Mouse (Mus musculus) hindbrain, embryonic 10.5 days (tissue): ENCODE data around the gene Fxyd2. TPM values are rescaled to one million over a fixed set of nuclear protein-coding genes. Genes with fewer than 3 reads are reported as not detected.

Experiments used
- DNase-seq: peaks from one replicate; pipeline ENCODE4 v3.0.0-alpha.2; 2017; ENCODE audit warnings: low spot score
- H3K27ac ChIP-seq: fragments of 300-500 bp; sonication (generic); 2 replicates; pipeline ENCODE4 v1.5.1; 2016; ENCODE audit warnings: mild to moderate bottlenecking, moderate library complexity
- H3K27me3 ChIP-seq: fragments of 300-500 bp; sonication (generic); 2 replicates; pipeline ENCODE4 v1.6.1; 2016; ENCODE audit warnings: mild to moderate bottlenecking; ENCODE audit not compliant: poor library complexity, insufficient read depth, severe bottlenecking
- H3K36me3 ChIP-seq: fragments of 300-500 bp; sonication (generic); 2 replicates; pipeline ENCODE4 v1.6.1; 2016; ENCODE audit warnings: mild to moderate bottlenecking, moderate library complexity
- H3K4me1 ChIP-seq: fragments of 300-500 bp; sonication (generic); replicated peaks from 2 replicates; pipeline ENCODE4 v1.6.1; 2016; ENCODE audit warnings: mild to moderate bottlenecking
- H3K4me3 ChIP-seq: fragments of 300-500 bp; sonication (generic); 2 replicates; pipeline ENCODE4 v1.5.1; 2016; ENCODE audit warnings: mild to moderate bottlenecking, moderate library complexity
- H3K9me3 ChIP-seq: fragments of 300-500 bp; sonication (generic); 2 replicates; pipeline ENCODE4 v1.6.1; 2016; ENCODE audit warnings: mild to moderate bottlenecking, moderate library complexity
- WGBS: fragments of 180-500 bp; shearing (Covaris S2); methylation state at CpG from one replicate; pipeline ENCODE4 v1.1.7; 2016; 5-methylcytosine and 5-hydroxymethylcytosine counted together
- polyA plus RNA-seq: library from polyadenylated mRNA; unstranded; fragments of >200 nt; fragmentation: Nextera tagmentation; extraction: Ambion mirVana; gene quantifications from 2 replicates; pipeline ENCODE4 v1.2.1, GENCODE M21; 2016

The Fxyd2 gene
- polyA plus RNA-seq, 1 experiment from 2014 or later = 1.1 TPM

- Histone ChIP-seq H3K27ac (no peak overlapping the region), H3K4me1 (peaks cover 10% of the 10 kb centered on the region), H3K4me3 (no peak overlapping the region), H3K27me3 (peaks cover 20% of the 10 kb centered on the region; the same call in 1 of the 2 replicates), H3K9me3 (no peaks in the 10 kb centered on the region), H3K36me3 (no peaks in the 10 kb centered on the region)
- WGBS = 75% methylated on average over 4 of the region's 4 CpGs
- DNase-seq = no peak
These were observed 39.6 kb downstream of the Fxyd2 start for GRCm38 (mm10) chr9:45439025-45439424.

- DNase-seq = no peak
- Histone ChIP-seq H3K36me3 (no peaks in the 10 kb centered on the region), H3K9me3 (no peaks in the 10 kb centered on the region), H3K4me1 (peaks cover 10% of the 10 kb centered on the region), H3K27ac (no peak overlapping the region), H3K27me3 (peaks cover 10% of the 10 kb centered on the region; the same call in 1 of the 2 replicates), H3K4me3 (no peak overlapping the region)
- WGBS = 85% methylated on average over 16 of the region's 16 CpGs
These were observed 40.8 kb downstream of the Fxyd2 start for GRCm38 (mm10) chr9:45440083-45440784.

GRCm38 (mm10) chr9:45444251-45444798, 44.9 kb downstream of the Fxyd2 start:
- Histone ChIP-seq H3K27ac (no peak overlapping the region), H3K36me3 (no peaks in the 10 kb centered on the region), H3K4me1 (peaks cover 9% of the 10 kb centered on the region), H3K4me3 (no peak overlapping the region), H3K9me3 (no peaks in the 10 kb centered on the region), H3K27me3 (peaks cover 24% of the 10 kb centered on the region)
- 81% methylated on average over 5 of the region's 5 CpGs for WGBS
- DNase-seq = no peak

- no peak for DNase-seq
- WGBS = 85% methylated on average over 4 of the region's 4 CpGs
- H3K27me3 ChIP-seq = peaks cover 24% of the 10 kb centered on the region
- peaks cover 5% of the 10 kb centered on the region; the same call in 1 of the 2 replicates for H3K4me1 ChIP-seq
- H3K27ac ChIP-seq = no peak overlapping the region
- H3K4me3 ChIP-seq = no peak overlapping the region
- no peaks in the 10 kb centered on the region for H3K36me3 ChIP-seq
- no peaks in the 10 kb centered on the region for H3K9me3 ChIP-seq
These were observed 50.2 kb downstream of the Fxyd2 start for GRCm38 (mm10) chr9:45449658-45450057.

GRCm38 (mm10) chr9:45451346-45451745, 51.9 kb downstream of the Fxyd2 start:
- 89% methylated on average over 4 of the region's 4 CpGs for WGBS
- Histone ChIP-seq H3K27me3 (peaks cover 22% of the 10 kb centered on the region), H3K4me3 (no peak overlapping the region), H3K27ac (no peak overlapping the region), H3K36me3 (no peaks in the 10 kb centered on the region), H3K4me1 (peaks cover 5% of the 10 kb centered on the region; the same call in 1 of the 2 replicates), H3K9me3 (no peaks in the 10 kb centered on the region)
- DNase-seq = no peak

- Histone ChIP-seq H3K9me3 (no peaks in the 10 kb centered on the region), H3K27me3 (no peaks in the 10 kb centered on the region)
- 88% methylated on average over 10 of the region's 10 CpGs for WGBS
These were observed 54.6 kb downstream of the Fxyd2 start for GRCm38 (mm10) chr9:45454032-45454431.

GRCm38 (mm10) chr9:45454889-45455610, 55.6 kb downstream of the Fxyd2 start:
- no peak for DNase-seq

More at GRCm38 (mm10) chr9:45454032-45454431, 54.6 kb downstream of the Fxyd2 start:
- no peak overlapping the region for H3K27ac ChIP-seq
- H3K4me1 ChIP-seq = peaks cover 8% of the 10 kb centered on the region; the same call in 1 of the 2 replicates
- H3K36me3 ChIP-seq = no peaks in the 10 kb centered on the region
- DNase-seq = no peak
- H3K4me3 ChIP-seq = no peak overlapping the region

GRCm38 (mm10) chr9:45457200-45457599, 57.7 kb downstream of the Fxyd2 start:
- Histone ChIP-seq H3K36me3 (no peaks in the 10 kb centered on the region), H3K27ac (no peak overlapping the region), H3K9me3 (no peaks in the 10 kb centered on the region), H3K4me1 (peaks cover 8% of the 10 kb centered on the region; the same call in 1 of the 2 replicates), H3K27me3 (no peaks in the 10 kb centered on the region), H3K4me3 (no peak overlapping the region)
- WGBS = 44% methylated on average over 7 of the region's 7 CpGs
- DNase-seq = no peak

More at GRCm38 (mm10) chr9:45454889-45455610, 55.6 kb downstream of the Fxyd2 start:
- no peak overlapping the region for H3K27ac ChIP-seq
- no peaks in the 10 kb centered on the region for H3K27me3 ChIP-seq
- H3K9me3 ChIP-seq = no peaks in the 10 kb centered on the region
- H3K4me1 ChIP-seq = peaks cover 8% of the 10 kb centered on the region; the same call in 1 of the 2 replicates
- H3K4me3 ChIP-seq = no peak overlapping the region
- WGBS = 73% methylated on average over 8 of the region's 8 CpGs
- no peaks in the 10 kb centered on the region for H3K36me3 ChIP-seq

GRCm38 (mm10) chr9:45458363-45458762, 58.9 kb downstream of the Fxyd2 start:
- 63% methylated on average over 14 of the region's 14 CpGs for WGBS
- H3K27me3 ChIP-seq = no peaks in the 10 kb centered on the region
- peaks cover 8% of the 10 kb centered on the region; the same call in 1 of the 2 replicates for H3K4me1 ChIP-seq
- DNase-seq = no peak
- H3K9me3 ChIP-seq = no peaks in the 10 kb centered on the region
- H3K36me3 ChIP-seq = no peaks in the 10 kb centered on the region
- H3K27ac ChIP-seq = no peak overlapping the region
- H3K4me3 ChIP-seq = no peak overlapping the region

Other genes starting within 250 kb of the Fxyd2 start
- not detected in 2 replicates for gene BC049352, start 217.7 kb upstream of the Fxyd2 start, polyA plus RNA-seq
- 0.22 TPM in 1 of 2 replicates, not detected in the other for gene Tmprss4, start 195.6 kb upstream of the Fxyd2 start, polyA plus RNA-seq
- 0.65 and 0.71 TPM in 2 replicates for gene Il10ra, start 130.5 kb upstream of the Fxyd2 start, polyA plus RNA-seq
- gene Tmprss13, start 80.6 kb upstream of the Fxyd2 start, polyA plus RNA-seq = 0.11 and 0.12 TPM in 2 replicates
- gene Fxyd6, start 29.5 kb upstream of the Fxyd2 start, polyA plus RNA-seq = 155 and 167 TPM in 2 replicates
- 0.78 and 0.92 TPM in 2 replicates for gene Dscaml1, start 27.0 kb downstream of the Fxyd2 start, polyA plus RNA-seq